Mouse (Mus musculus): ENCODE data around the gene Tmem186. TPM values are rescaled to one million over a fixed set of nuclear protein-coding genes. Genes with fewer than 3 reads are reported as not detected.

The Tmem186 gene
- polyA plus RNA-seq, 1 experiment, result 13.4 TPM

DNA sequence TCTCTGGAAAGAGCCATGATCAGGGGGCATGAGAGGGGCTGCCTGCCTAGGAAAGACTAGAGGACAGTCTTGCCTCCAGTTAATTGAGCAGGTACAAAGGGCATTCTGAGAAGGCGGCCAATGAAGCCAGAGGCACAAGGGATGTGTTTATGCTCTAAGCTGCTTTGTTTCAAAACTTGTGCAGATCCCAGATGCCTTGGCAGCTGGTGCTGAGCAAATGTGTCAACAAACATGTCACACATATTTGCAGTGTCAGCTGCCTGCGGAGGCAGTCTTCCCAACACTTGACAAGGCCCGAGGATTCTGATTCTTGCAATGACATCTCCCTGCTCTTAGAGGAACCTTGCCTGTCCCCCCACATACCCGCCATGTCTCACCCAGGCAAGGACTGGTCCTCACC lies 42.1 kb downstream of the Tmem186 start:
- Histone ChIP-seq H3K4me1 (ENCODE audit: control insufficient read depth, insufficient read depth, low read length) (no peaks in the 10 kb centered on the region), H3K27ac (ENCODE audit: insufficient read depth, low read depth, low read length) (no peak overlapping the region), H3K4me3 (ENCODE audit: insufficient read depth, low read depth, low read length) (no peak overlapping the region), H3K27me3 (replicated peaks; ENCODE audit: control insufficient read depth, insufficient read depth, low read length) (no peaks in the 10 kb centered on the region), H3K36me3 (ENCODE audit: control insufficient read depth, insufficient read depth, low read length) (no peaks in the 10 kb centered on the region)
- TF ChIP-seq CTCF (conservative IDR thresholded peaks at IDR 0.05; ENCODE audit: insufficient read depth, insufficient read length, low read depth, low read length), result no peak
- no peak for TF ChIP-seq POLR2A (IDR thresholded peaks at IDR 0.05; ENCODE audit: low read depth, low read length)
- DNase-seq, result no peak
- WGBS, result 64% methylated on average over 4 of the region's 4 CpGs

DNA sequence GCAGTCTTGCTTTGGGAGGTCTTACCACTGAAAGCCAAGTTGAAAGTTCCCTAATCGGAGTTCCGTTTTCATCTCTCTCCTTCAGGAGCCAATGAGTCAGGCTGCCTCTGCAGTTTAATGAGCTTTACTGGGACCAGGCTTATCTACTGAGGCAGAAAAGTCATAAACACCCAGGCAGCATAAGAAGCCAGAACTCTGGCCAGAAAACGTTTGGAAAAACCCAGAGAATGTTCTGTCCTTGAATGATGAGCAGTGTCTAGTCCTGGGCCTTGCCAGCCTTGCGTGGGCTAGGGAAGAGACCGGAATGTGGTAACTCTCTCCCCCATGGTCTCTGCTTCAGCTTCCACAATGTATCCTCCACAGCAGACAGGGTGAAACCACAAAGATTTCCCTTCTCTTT lies 52.5 kb downstream of the Tmem186 start:
- H3K4me1 ChIP-seq (ENCODE audit: control insufficient read depth, insufficient read depth, low read length), result no peaks in the 10 kb centered on the region
- no peaks in the 10 kb centered on the region for H3K27me3 ChIP-seq (replicated peaks; ENCODE audit: control insufficient read depth, insufficient read depth, low read length)
- WGBS, result 74% methylated on average over 5 of the region's 5 CpGs
- TF ChIP-seq CTCF (conservative IDR thresholded peaks at IDR 0.05; ENCODE audit: insufficient read depth, insufficient read length, low read depth, low read length) (no peak), POLR2A (IDR thresholded peaks at IDR 0.05; ENCODE audit: low read depth, low read length) (no peak)
- DNase-seq, result no peak
- peaks cover 6% of the 10 kb centered on the region for H3K36me3 ChIP-seq (ENCODE audit: control insufficient read depth, insufficient read depth, low read length)
- no peak overlapping the region for H3K27ac ChIP-seq (ENCODE audit: insufficient read depth, low read depth, low read length)
- H3K4me3 ChIP-seq (ENCODE audit: insufficient read depth, low read depth, low read length), result no peak overlapping the region

DNA sequence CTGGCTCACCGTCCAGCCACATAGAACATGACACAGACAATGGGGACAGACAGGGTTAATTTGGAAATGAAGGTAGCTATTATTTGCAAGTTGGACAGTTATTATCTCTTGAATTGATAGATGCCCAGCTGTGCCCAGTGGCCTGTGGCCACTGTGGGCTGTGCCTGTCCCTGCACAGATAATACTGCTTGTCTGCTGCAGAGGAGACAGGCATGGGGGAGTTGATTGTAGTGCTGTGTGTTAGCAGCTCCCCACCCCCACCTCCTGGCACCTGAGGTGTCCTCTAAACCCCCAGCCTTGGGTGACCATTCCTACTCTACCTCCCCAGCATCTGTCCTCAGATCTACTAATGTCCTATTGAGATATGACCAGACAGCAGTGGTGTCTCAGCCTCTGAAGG lies 53.3 kb downstream of the Tmem186 start:
- WGBS, result 86% methylated on average over 1 of the region's 1 CpGs
- no peak overlapping the region for H3K27ac ChIP-seq (ENCODE audit: insufficient read depth, low read depth, low read length)
- peaks cover 6% of the 10 kb centered on the region for H3K36me3 ChIP-seq (ENCODE audit: control insufficient read depth, insufficient read depth, low read length)
- no peak for TF ChIP-seq CTCF (conservative IDR thresholded peaks at IDR 0.05; ENCODE audit: insufficient read depth, insufficient read length, low read depth, low read length)
- H3K4me3 ChIP-seq (ENCODE audit: insufficient read depth, low read depth, low read length), result no peak overlapping the region
- no peak for DNase-seq
- H3K4me1 ChIP-seq (ENCODE audit: control insufficient read depth, insufficient read depth, low read length), result no peaks in the 10 kb centered on the region
- H3K27me3 ChIP-seq (replicated peaks; ENCODE audit: control insufficient read depth, insufficient read depth, low read length), result no peaks in the 10 kb centered on the region

Other genes starting within 250 kb of the Tmem186 start
- not detected in 2 replicates for gene Tmem114, start 212.6 kb downstream of the Tmem186 start, polyA plus RNA-seq (2012; rRNA removed)
- gene Mettl22, start 166.9 kb downstream of the Tmem186 start, polyA plus RNA-seq (2012; rRNA removed), result 24.5 and 26.0 TPM in 2 replicates
- gene Abat, start 124.3 kb downstream of the Tmem186 start, polyA plus RNA-seq (2012; rRNA removed), result 267 and 285 TPM in 2 replicates
- gene Pmm2, start within 50 bp of the Tmem186 start, polyA plus RNA-seq (2012; rRNA removed), result 64.2 and 66.6 TPM in 2 replicates
- gene Carhsp1, start 34.4 kb upstream of the Tmem186 start, polyA plus RNA-seq (2012; rRNA removed), result 55.0 and 56.1 TPM in 2 replicates
- gene Gm5767, start 43.1 kb upstream of the Tmem186 start, polyA plus RNA-seq (2012; rRNA removed), result 0.56 and 0.64 TPM in 2 replicates
- 20.6 and 26.2 TPM in 2 replicates for gene Usp7, start 154.6 kb upstream of the Tmem186 start, polyA plus RNA-seq (2012; rRNA removed)
- 18.3 and 24.2 TPM in 2 replicates for gene 1810013L24Rik, start 192.4 kb upstream of the Tmem186 start, polyA plus RNA-seq (2012; rRNA removed)